Mouse (Mus musculus) neural tube, embryonic 12.5 days (tissue): ENCODE results near the gene Wdr46. TPM values are rescaled to one million over a fixed set of nuclear protein-coding genes. Genes with fewer than 3 reads are reported as not detected.

Experiments
- ATAC-seq: fragments of 200-750 bp; cut with Nextera tagmentation; 2 replicates; pipeline ENCODE4 v1.8.0; 2017; ENCODE audit warnings: low read depth, mild to moderate bottlenecking, moderate TSS enrichment, moderate library complexity; ENCODE audit not compliant: low FRiP score
- H3K27ac ChIP-seq: fragments of 300-500 bp; sonication (generic); 2 replicates; pipeline ENCODE4 v1.5.1; 2016
- H3K27me3 ChIP-seq: fragments of 300-500 bp; sonication (generic); replicated peaks from 2 replicates; pipeline ENCODE4 v1.6.1; 2016; ENCODE audit warnings: mild to moderate bottlenecking
- H3K36me3 ChIP-seq: fragments of 300-500 bp; sonication (generic); 2 replicates; pipeline ENCODE4 v1.6.1; 2016; ENCODE audit warnings: mild to moderate bottlenecking
- H3K4me1 ChIP-seq: fragments of 300-500 bp; sonication (generic); 2 replicates; pipeline ENCODE4 v1.6.1; 2016
- H3K4me2 ChIP-seq: fragments of 300-500 bp; sonication (generic); replicated peaks from 2 replicates; pipeline ENCODE4 v1.6.1; 2016; ENCODE audit warnings: mild to moderate bottlenecking
- H3K4me3 ChIP-seq: fragments of 300-500 bp; sonication (generic); 2 replicates; pipeline ENCODE4 v1.5.1; 2016
- H3K9ac ChIP-seq: fragments of 300-500 bp; sonication (generic); 2 replicates; pipeline ENCODE4 v1.6.1; 2016; ENCODE audit warnings: mild to moderate bottlenecking
- H3K9me3 ChIP-seq: fragments of 300-500 bp; sonication (generic); 2 replicates; pipeline ENCODE4 v1.6.1; 2016; ENCODE audit warnings: mild to moderate bottlenecking
- WGBS: fragments of 180-500 bp; shearing (Covaris S2); methylation state at CpG from one replicate; pipeline ENCODE4 v1.1.7; 2016; 5-methylcytosine and 5-hydroxymethylcytosine counted together
- polyA plus RNA-seq: library from polyadenylated mRNA; unstranded; fragments of >200 nt; fragmentation: Nextera tagmentation; extraction: Ambion mirVana; gene quantifications from 2 replicates; pipeline ENCODE4 v1.2.1, GENCODE M21; 2016

Wdr46 gene
- polyA plus RNA-seq, 1 experiment from 2014 or later = 39.7 TPM

GRCm38 (mm10) chr17:33965082-33965845, 24.8 kb downstream of the Wdr46 start:
- peaks cover 54% of the 10 kb centered on the region for H3K36me3 ChIP-seq
- no peak overlapping the region for H3K27ac ChIP-seq
- no peaks in the 10 kb centered on the region for H3K27me3 ChIP-seq
- H3K4me3 ChIP-seq = no peak overlapping the region
- H3K4me1 ChIP-seq = no peaks in the 10 kb centered on the region
- no peak overlapping the region for H3K9ac ChIP-seq
- no peaks in the 10 kb centered on the region for H3K9me3 ChIP-seq
- WGBS = 93% methylated on average over 17 of the region's 17 CpGs
- ATAC-seq = no peak
- no peak overlapping the region for H3K4me2 ChIP-seq

- WGBS = 88% methylated on average over 16 of the region's 16 CpGs
- peaks cover 50% of the 10 kb centered on the region for H3K36me3 ChIP-seq
- no peaks in the 10 kb centered on the region for H3K4me1 ChIP-seq
- H3K4me2 ChIP-seq = no peak overlapping the region
- H3K4me3 ChIP-seq = no peak overlapping the region
- H3K27ac ChIP-seq = no peak overlapping the region
- H3K9me3 ChIP-seq = no peaks in the 10 kb centered on the region
- H3K9ac ChIP-seq = no peak overlapping the region
- no peaks in the 10 kb centered on the region for H3K27me3 ChIP-seq
- no peak for ATAC-seq
Measured at GRCm38 (mm10) chr17:33965846-33966550, 25.5 kb downstream of the Wdr46 start.

GRCm38 (mm10) chr17:33968489-33968888, 28.0 kb downstream of the Wdr46 start:
- Histone ChIP-seq H3K36me3 (peaks cover 27% of the 10 kb centered on the region), H3K9ac (no peak overlapping the region), H3K4me1 (no peaks in the 10 kb centered on the region), H3K4me2 (no peak overlapping the region), H3K27ac (no peak overlapping the region), H3K27me3 (peaks cover 5% of the 10 kb centered on the region; the same call in 1 of the 2 replicates), H3K4me3 (no peak overlapping the region), H3K9me3 (no peaks in the 10 kb centered on the region)
- 3% methylated on average over 9 of the region's 9 CpGs for WGBS
- peak; percentile 68 for ATAC-seq

GRCm38 (mm10) chr17:33968927-33969326, 28.5 kb downstream of the Wdr46 start:
- peak; percentile 44; the same call in 1 of the 2 replicates for ATAC-seq
- Histone ChIP-seq H3K4me2 (no peak overlapping the region), H3K4me1 (no peaks in the 10 kb centered on the region), H3K9me3 (no peaks in the 10 kb centered on the region), H3K27me3 (peaks cover 5% of the 10 kb centered on the region; the same call in 1 of the 2 replicates), H3K4me3 (no peak overlapping the region), H3K36me3 (peaks cover 24% of the 10 kb centered on the region), H3K9ac (no peak overlapping the region), H3K27ac (no peak overlapping the region)
- WGBS = 29% methylated on average over 5 of the region's 5 CpGs

- no peak overlapping the region for H3K9ac ChIP-seq
- H3K4me2 ChIP-seq = no peak overlapping the region
- H3K9me3 ChIP-seq = no peaks in the 10 kb centered on the region
- WGBS = 79% methylated on average over 4 of the region's 4 CpGs
- H3K27ac ChIP-seq = no peak overlapping the region
- peaks cover 5% of the 10 kb centered on the region; the same call in 1 of the 2 replicates for H3K27me3 ChIP-seq
- no peak for ATAC-seq
- H3K36me3 ChIP-seq = peaks cover 22% of the 10 kb centered on the region
- no peaks in the 10 kb centered on the region for H3K4me1 ChIP-seq
- no peak overlapping the region for H3K4me3 ChIP-seq
Measured at GRCm38 (mm10) chr17:33969394-33969793, 28.9 kb downstream of the Wdr46 start.

- no peak overlapping the region for H3K4me2 ChIP-seq
- H3K27me3 ChIP-seq = peaks cover 15% of the 10 kb centered on the region
- H3K4me3 ChIP-seq = no peak overlapping the region
- no peaks in the 10 kb centered on the region for H3K36me3 ChIP-seq
- no peak overlapping the region for H3K9ac ChIP-seq
- no peak for ATAC-seq
- no peaks in the 10 kb centered on the region for H3K9me3 ChIP-seq
- 8% methylated on average over 1 of the region's 1 CpGs for WGBS
- H3K4me1 ChIP-seq = no peaks in the 10 kb centered on the region; the same call in 1 of the 2 replicates
- H3K27ac ChIP-seq = no peak overlapping the region
Measured at GRCm38 (mm10) chr17:33972691-33973090, 32.2 kb downstream of the Wdr46 start.

- Histone ChIP-seq H3K27me3 (peaks cover 23% of the 10 kb centered on the region), H3K9ac (no peak overlapping the region), H3K9me3 (no peaks in the 10 kb centered on the region), H3K36me3 (no peaks in the 10 kb centered on the region), H3K4me2 (no peak overlapping the region), H3K4me3 (no peak overlapping the region), H3K4me1 (peaks cover 4% of the 10 kb centered on the region), H3K27ac (no peak overlapping the region)
- no peak for ATAC-seq
- 64% methylated on average over 3 of the region's 3 CpGs for WGBS
Measured at GRCm38 (mm10) chr17:33973572-33973971, 33.1 kb downstream of the Wdr46 start.

- Histone ChIP-seq H3K4me2 (peak overlapping the region; percentile 60), H3K9ac (0 out of 2 replicates have a peak overlapping the region, but pooled peaks have one; percentile 33), H3K9me3 (no peaks in the 10 kb centered on the region), H3K27me3 (peaks cover 37% of the 10 kb centered on the region), H3K36me3 (no peaks in the 10 kb centered on the region), H3K4me1 (peaks cover 7% of the 10 kb centered on the region), H3K27ac (no peak overlapping the region), H3K4me3 (peak overlapping the region; percentile 31; the same call in 1 of the 2 replicates)
- ATAC-seq = no peak
- 2% methylated on average over 57 of the region's 57 CpGs for WGBS
Measured at GRCm38 (mm10) chr17:33977861-33978557, 37.5 kb downstream of the Wdr46 start.

- WGBS = under 1% methylated on average over 17 of the region's 17 CpGs
- H3K9ac ChIP-seq = 0 out of 2 replicates have a peak overlapping the region, but pooled peaks have one; percentile 33
Measured at GRCm38 (mm10) chr17:33978631-33979031, 38.2 kb downstream of the Wdr46 start.

GRCm38 (mm10) chr17:33979512-33980050, 39.1 kb downstream of the Wdr46 start:
- Histone ChIP-seq H3K4me1 (peaks cover 7% of the 10 kb centered on the region), H3K27ac (no peak overlapping the region), H3K4me2 (no peak overlapping the region), H3K9ac (no peak overlapping the region), H3K9me3 (no peaks in the 10 kb centered on the region), H3K27me3 (peaks cover 37% of the 10 kb centered on the region), H3K4me3 (no peak overlapping the region), H3K36me3 (no peaks in the 10 kb centered on the region)
- no peak for ATAC-seq
- WGBS = 73% methylated on average over 6 of the region's 6 CpGs

More at GRCm38 (mm10) chr17:33978631-33979031, 38.2 kb downstream of the Wdr46 start:
- ATAC-seq = no peak
- H3K36me3 ChIP-seq = no peaks in the 10 kb centered on the region
- H3K4me2 ChIP-seq = peak overlapping the region; percentile 60
- H3K27me3 ChIP-seq = peaks cover 37% of the 10 kb centered on the region
- peaks cover 7% of the 10 kb centered on the region for H3K4me1 ChIP-seq
- H3K4me3 ChIP-seq = peak overlapping the region; percentile 31; the same call in 1 of the 2 replicates
- no peak overlapping the region for H3K27ac ChIP-seq
- H3K9me3 ChIP-seq = no peaks in the 10 kb centered on the region

- Histone ChIP-seq H3K4me2 (peak overlapping the region; percentile 63), H3K27ac (no peak overlapping the region), H3K4me3 (no peak overlapping the region), H3K9me3 (no peaks in the 10 kb centered on the region), H3K36me3 (no peaks in the 10 kb centered on the region), H3K4me1 (peaks cover 7% of the 10 kb centered on the region), H3K27me3 (peaks cover 37% of the 10 kb centered on the region), H3K9ac (no peak overlapping the region)
- 78% methylated on average over 19 of the region's 19 CpGs for WGBS
- peak; percentile 2; the same call in 1 of the 2 replicates for ATAC-seq
Measured at GRCm38 (mm10) chr17:33980181-33981035, 39.9 kb downstream of the Wdr46 start.
